Mouse (Mus musculus): ENCODE measurements around the gene Hba-a2. TPM values are rescaled to one million over a fixed set of nuclear protein-coding genes. Genes with fewer than 3 reads are reported as not detected.
A peak's percentile ranks its signal among the peaks of the same experiment; 100 is the strongest.

The Hba-a2 gene
- polyA plus RNA-seq, 1 experiment, result 992 TPM

GRCm38 (mm10) chr11:32265117-32265738, 31.1 kb upstream of the Hba-a2 start:
- TF ChIP-seq POLR2A (IDR thresholded peaks at IDR 0.05; ENCODE audit: borderline replicate concordance, insufficient read depth, low read length), result no peak
- no peak for TF ChIP-seq CTCF (IDR thresholded peaks at IDR 0.05; ENCODE audit: borderline replicate concordance, insufficient read depth, low read depth, low read length)
- 95% methylated on average over 3 of the region's 3 CpGs for WGBS
- DNase-seq, result no peak
- no peak overlapping the region for H3K27ac ChIP-seq (ENCODE audit: insufficient read depth, low read length)
- H3K4me1 ChIP-seq (ENCODE audit: control insufficient read depth, insufficient read depth, low read length), result no peaks in the 10 kb centered on the region
- no peaks in the 10 kb centered on the region for H3K27me3 ChIP-seq (ENCODE audit: control insufficient read depth, insufficient read depth, low read length)
- no peak overlapping the region for H3K4me3 ChIP-seq (replicated peaks; ENCODE audit: insufficient read depth, low read depth, low read length)

GRCm38 (mm10) chr11:32266194-32266593, 30.1 kb upstream of the Hba-a2 start:
- Histone ChIP-seq H3K27ac (ENCODE audit: insufficient read depth, low read length) (no peak overlapping the region), H3K4me1 (ENCODE audit: control insufficient read depth, insufficient read depth, low read length) (no peaks in the 10 kb centered on the region), H3K27me3 (ENCODE audit: control insufficient read depth, insufficient read depth, low read length) (no peaks in the 10 kb centered on the region), H3K4me3 (replicated peaks; ENCODE audit: insufficient read depth, low read depth, low read length) (no peak overlapping the region)
- no peak for DNase-seq
- TF ChIP-seq CTCF (IDR thresholded peaks at IDR 0.05; ENCODE audit: borderline replicate concordance, insufficient read depth, low read depth, low read length) (no peak), POLR2A (IDR thresholded peaks at IDR 0.05; ENCODE audit: borderline replicate concordance, insufficient read depth, low read length) (no peak)
- WGBS, result 89% methylated on average over 6 of the region's 6 CpGs

GRCm38 (mm10) chr11:32266776-32267175, 29.5 kb upstream of the Hba-a2 start:
- 16% methylated on average over 6 of the region's 6 CpGs for WGBS
- Histone ChIP-seq H3K4me3 (replicated peaks; ENCODE audit: insufficient read depth, low read depth, low read length) (peak overlapping the region; percentile 98), H3K4me1 (ENCODE audit: control insufficient read depth, insufficient read depth, low read length) (no peaks in the 10 kb centered on the region), H3K27ac (ENCODE audit: insufficient read depth, low read length) (peak overlapping the region; percentile 96), H3K27me3 (ENCODE audit: control insufficient read depth, insufficient read depth, low read length) (no peaks in the 10 kb centered on the region)
- no peak for TF ChIP-seq POLR2A (IDR thresholded peaks at IDR 0.05; ENCODE audit: borderline replicate concordance, insufficient read depth, low read length)
- no peak for TF ChIP-seq CTCF (IDR thresholded peaks at IDR 0.05; ENCODE audit: borderline replicate concordance, insufficient read depth, low read depth, low read length)
- DNase-seq, result no peak

- peak; percentile 96 for DNase-seq
- H3K4me3 ChIP-seq (replicated peaks; ENCODE audit: insufficient read depth, low read depth, low read length), result peak within 1 kb of the TSS; percentile 98
- H3K4me1 ChIP-seq (ENCODE audit: control insufficient read depth, insufficient read depth, low read length), result no peaks in the 10 kb centered on the region
- no peaks in the 10 kb centered on the region for H3K27me3 ChIP-seq (ENCODE audit: control insufficient read depth, insufficient read depth, low read length)
- WGBS, result under 1% methylated on average over 54 of the region's 54 CpGs
- TF ChIP-seq CTCF (IDR thresholded peaks at IDR 0.05; ENCODE audit: borderline replicate concordance, insufficient read depth, low read depth, low read length), result no peak
- peak; percentile 95 for TF ChIP-seq POLR2A (IDR thresholded peaks at IDR 0.05; ENCODE audit: borderline replicate concordance, insufficient read depth, low read length)
- peak within 1 kb of the TSS; percentile 96 for H3K27ac ChIP-seq (ENCODE audit: insufficient read depth, low read length)
These were observed 29.0 kb upstream of the Hba-a2 start, which contains the start of gene Nprl3 for GRCm38 (mm10) chr11:32267188-32267884. Gene Nprl3, minus strand, starts transcription at chr11:32267707.

GRCm38 (mm10) chr11:32267964-32268363, 28.3 kb upstream of the Hba-a2 start:
- Histone ChIP-seq H3K27ac (ENCODE audit: insufficient read depth, low read length) (no peak overlapping the region), H3K27me3 (ENCODE audit: control insufficient read depth, insufficient read depth, low read length) (no peaks in the 10 kb centered on the region), H3K4me3 (replicated peaks; ENCODE audit: insufficient read depth, low read depth, low read length) (peak overlapping the region; percentile 98), H3K4me1 (ENCODE audit: control insufficient read depth, insufficient read depth, low read length) (no peaks in the 10 kb centered on the region)
- 16% methylated on average over 5 of the region's 5 CpGs for WGBS
- peak; percentile 18 to 29 for DNase-seq
- TF ChIP-seq POLR2A (IDR thresholded peaks at IDR 0.05; ENCODE audit: borderline replicate concordance, insufficient read depth, low read length), result no peak
- TF ChIP-seq CTCF (IDR thresholded peaks at IDR 0.05; ENCODE audit: borderline replicate concordance, insufficient read depth, low read depth, low read length), result no peak

- no peak for TF ChIP-seq CTCF (IDR thresholded peaks at IDR 0.05; ENCODE audit: borderline replicate concordance, insufficient read depth, low read depth, low read length)
- no peak for TF ChIP-seq POLR2A (IDR thresholded peaks at IDR 0.05; ENCODE audit: borderline replicate concordance, insufficient read depth, low read length)
- H3K27ac ChIP-seq (ENCODE audit: insufficient read depth, low read length), result no peak overlapping the region
- WGBS, result 85% methylated on average over 5 of the region's 5 CpGs
- DNase-seq, result no peak
- no peaks in the 10 kb centered on the region for H3K27me3 ChIP-seq (ENCODE audit: control insufficient read depth, insufficient read depth, low read length)
- no peak overlapping the region for H3K4me3 ChIP-seq (replicated peaks; ENCODE audit: insufficient read depth, low read depth, low read length)
- H3K4me1 ChIP-seq (ENCODE audit: control insufficient read depth, insufficient read depth, low read length), result no peaks in the 10 kb centered on the region
These were observed 27.3 kb upstream of the Hba-a2 start for GRCm38 (mm10) chr11:32268952-32269351.

- Histone ChIP-seq H3K4me1 (ENCODE audit: control insufficient read depth, insufficient read depth, low read length) (no peaks in the 10 kb centered on the region), H3K4me3 (replicated peaks; ENCODE audit: insufficient read depth, low read depth, low read length) (no peak overlapping the region), H3K27ac (ENCODE audit: insufficient read depth, low read length) (no peak overlapping the region), H3K27me3 (ENCODE audit: control insufficient read depth, insufficient read depth, low read length) (no peaks in the 10 kb centered on the region)
- no peak for DNase-seq
- 39% methylated on average over 4 of the region's 4 CpGs for WGBS
- no peak for TF ChIP-seq POLR2A (IDR thresholded peaks at IDR 0.05; ENCODE audit: borderline replicate concordance, insufficient read depth, low read length)
- no peak for TF ChIP-seq CTCF (IDR thresholded peaks at IDR 0.05; ENCODE audit: borderline replicate concordance, insufficient read depth, low read depth, low read length)
These were observed 25.1 kb upstream of the Hba-a2 start for GRCm38 (mm10) chr11:32271178-32271577.

- 76% methylated on average over 3 of the region's 3 CpGs for WGBS
- Histone ChIP-seq H3K4me1 (ENCODE audit: control insufficient read depth, insufficient read depth, low read length) (no peaks in the 10 kb centered on the region), H3K4me3 (replicated peaks; ENCODE audit: insufficient read depth, low read depth, low read length) (no peak within 1 kb of the TSS), H3K27me3 (ENCODE audit: control insufficient read depth, insufficient read depth, low read length) (no peaks in the 10 kb centered on the region), H3K27ac (ENCODE audit: insufficient read depth, low read length) (no peak within 1 kb of the TSS)
- no peak for DNase-seq
- no peak for TF ChIP-seq POLR2A (IDR thresholded peaks at IDR 0.05; ENCODE audit: borderline replicate concordance, insufficient read depth, low read length)
- TF ChIP-seq CTCF (IDR thresholded peaks at IDR 0.05; ENCODE audit: borderline replicate concordance, insufficient read depth, low read depth, low read length), result no peak
These were observed 19.9 kb upstream of the Hba-a2 start, which contains the start of gene Hba-x for GRCm38 (mm10) chr11:32276347-32276746. Gene Hba-x, plus strand, starts transcription at chr11:32276400.

Data from cerebellum, adult 2 months (tissue).